Mouse (Mus musculus): ENCODE data around the gene Lrrc8e.

Lrrc8e gene

DNA sequence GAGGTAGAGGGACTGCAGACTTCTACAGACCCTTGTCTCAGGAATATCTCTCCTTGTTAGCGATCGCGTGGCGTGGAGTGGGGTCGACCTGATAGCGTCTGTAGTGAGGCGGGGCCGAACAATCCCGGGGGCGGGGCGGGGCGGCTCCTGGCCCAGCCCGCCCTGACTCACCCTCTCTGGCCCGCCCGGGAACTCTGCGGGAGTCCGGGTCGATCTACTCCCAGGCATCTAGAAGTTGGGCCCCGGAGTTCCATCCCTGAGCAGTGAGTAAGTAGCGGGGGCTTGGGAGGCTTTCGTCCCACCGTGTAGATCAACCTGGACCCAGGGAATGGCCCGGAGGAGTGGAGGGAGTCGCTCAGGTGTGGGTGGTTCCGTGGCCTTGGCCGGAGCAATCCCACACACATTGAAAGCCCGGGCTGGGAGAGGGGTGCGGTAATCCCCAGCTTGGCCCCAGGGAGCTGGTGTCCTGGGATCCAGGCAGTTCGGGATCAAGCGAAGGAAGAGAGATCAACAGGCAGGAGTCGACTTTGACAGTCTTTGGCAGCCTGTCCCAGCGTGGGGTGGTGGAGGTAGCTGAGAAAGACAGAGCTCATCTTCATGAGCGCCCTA is at the start of gene Lrrc8e:
Gene Lrrc8e, plus strand, starts transcription at position 89 of the 609 bp plus-strand sequence.
- CTCF ChIA-PET = no interaction called here

GRCm38 (mm10) chr8:4183409-4183808 is 43.2 kb upstream of the Lrrc8e start:
- CTCF ChIA-PET = no interaction called here

GRCm38 (mm10) chr8:4186151-4186550 is 40.5 kb upstream of the Lrrc8e start:
- CTCF ChIA-PET = no interaction called here

- CTCF ChIA-PET = no interaction called here
Measured at GRCm38 (mm10) chr8:4188605-4189004, 38.0 kb upstream of the Lrrc8e start.

GRCm38 (mm10) chr8:4189031-4189722 is 37.5 kb upstream of the Lrrc8e start:
- CTCF ChIA-PET = no interaction called here

GRCm38 (mm10) chr8:4192305-4192704 is 34.3 kb upstream of the Lrrc8e start:
- CTCF ChIA-PET = no interaction called here

DNA sequence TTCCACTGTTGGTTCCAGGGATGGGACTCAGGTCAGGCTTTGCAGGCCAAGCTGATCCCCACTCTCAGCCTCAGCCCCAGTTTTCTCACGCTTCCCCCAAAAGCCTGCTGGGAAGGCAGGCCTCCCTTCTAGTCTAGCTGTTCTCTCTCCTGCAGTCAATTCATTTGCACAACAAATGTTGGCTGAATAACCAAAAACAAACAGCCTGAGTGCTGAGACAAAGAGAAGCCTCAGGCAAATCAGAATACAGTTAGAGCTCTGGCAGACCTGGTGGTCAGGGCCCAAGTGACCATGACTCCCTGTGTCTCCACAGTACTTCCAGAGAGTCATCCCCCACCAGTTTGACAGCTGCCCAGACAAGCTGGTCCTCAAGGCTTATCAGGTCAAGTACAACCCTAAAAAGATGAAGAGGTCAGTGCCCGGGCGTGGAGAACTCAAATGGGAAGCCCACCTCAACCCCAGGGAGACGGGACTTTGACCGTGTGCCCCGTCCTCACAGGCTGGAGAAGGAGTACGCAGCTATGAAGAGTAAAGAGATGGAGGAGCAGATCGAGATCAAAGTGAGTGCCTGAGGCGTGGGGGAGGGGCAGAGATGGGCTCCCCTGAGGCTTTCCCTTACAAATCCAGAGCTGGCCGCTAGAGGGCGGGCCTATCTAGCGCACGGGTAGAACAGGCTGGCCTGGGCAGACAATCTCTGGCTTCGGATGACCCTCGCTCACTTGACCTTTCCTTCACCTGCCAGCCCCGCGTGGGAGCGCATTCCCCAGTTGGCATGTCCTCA is 33.6 kb upstream of the Lrrc8e start:
- CTCF ChIA-PET = no interaction called here

- CTCF ChIA-PET = no interaction called here
Measured at GRCm38 (mm10) chr8:4193588-4193894, 33.1 kb upstream of the Lrrc8e start.

DNA sequence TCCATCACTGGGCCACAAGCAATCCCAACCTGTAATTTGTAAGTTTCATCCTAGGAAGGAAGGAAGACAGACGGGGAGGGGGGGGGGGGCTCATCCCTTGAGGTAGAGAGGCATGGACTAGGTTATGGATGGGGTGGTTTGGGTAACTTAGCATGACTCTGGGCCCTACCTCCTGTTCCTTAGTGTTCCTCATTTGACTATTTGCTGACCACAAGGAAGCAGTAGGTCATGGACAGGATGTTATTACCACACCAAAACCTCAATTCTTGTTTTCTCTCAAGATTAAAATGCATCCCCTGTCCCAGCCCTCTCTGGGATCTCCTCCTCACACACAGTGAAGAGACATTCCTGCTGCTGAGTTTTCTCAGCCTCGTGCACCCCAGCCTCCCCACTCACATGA is 25.3 kb upstream of the Lrrc8e start:
- CTCF ChIA-PET = no interaction called here

GRCm38 (mm10) chr8:4205246-4206123 is 21.1 kb upstream of the Lrrc8e start:
- CTCF ChIA-PET = no interaction called here

DNA sequence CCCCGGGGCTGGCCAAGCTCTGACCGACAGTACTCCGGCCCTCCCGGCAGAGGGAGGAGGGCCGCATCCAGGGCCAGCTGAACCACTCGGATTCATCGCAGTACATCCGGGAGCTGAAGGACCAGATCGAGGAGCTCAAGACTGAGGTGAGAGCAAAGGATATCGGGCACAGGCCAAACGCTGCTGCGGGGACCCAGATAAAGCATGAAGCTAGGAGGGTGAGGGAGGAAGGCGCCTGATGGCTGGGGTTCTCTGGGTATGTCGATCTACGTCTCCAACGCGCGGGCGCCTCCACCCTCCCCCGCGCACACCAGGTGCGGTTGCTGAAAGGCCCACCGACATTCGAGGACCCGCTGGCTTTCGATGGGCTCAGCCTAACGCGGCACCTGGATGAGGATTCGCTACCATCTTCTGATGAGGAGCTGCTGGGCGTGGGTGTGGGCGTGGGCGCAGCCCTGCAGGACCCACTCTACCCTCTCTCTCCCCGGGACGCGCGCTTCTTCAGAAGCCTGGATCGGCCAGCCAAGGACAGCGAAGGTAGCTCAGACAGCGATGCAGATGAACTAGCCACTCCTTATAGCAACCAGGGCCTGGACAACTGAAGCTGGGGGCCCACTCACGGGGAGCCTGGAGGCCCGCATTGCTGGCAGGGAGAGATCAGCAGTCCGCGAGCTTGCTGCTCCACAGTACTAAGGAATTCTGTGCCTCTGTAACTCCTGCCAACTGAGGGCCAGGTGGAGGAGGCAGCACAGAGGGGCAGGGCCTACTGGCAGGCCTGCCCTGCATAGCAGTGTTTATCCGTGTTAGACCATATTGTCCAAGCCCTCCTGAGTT is 20.2 kb upstream of the Lrrc8e start:
- CTCF ChIA-PET = no interaction called here

DNA sequence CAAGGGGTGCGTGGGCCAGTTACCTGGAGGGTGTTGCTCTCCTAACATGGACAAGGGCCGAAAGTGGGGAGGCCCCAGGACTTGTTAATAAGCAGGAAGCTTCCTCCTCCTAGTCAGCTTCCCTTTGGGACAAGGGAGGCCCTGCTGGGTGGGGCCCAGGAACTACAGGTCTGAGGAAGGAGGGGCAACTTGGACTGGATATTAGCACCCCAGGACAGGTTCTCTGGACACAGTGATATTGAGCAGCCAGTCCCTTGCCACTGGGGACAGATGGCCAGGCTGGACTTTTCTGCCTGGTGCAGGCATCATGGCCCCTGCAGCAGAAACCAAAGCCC is 19.6 kb upstream of the Lrrc8e start:
- CTCF ChIA-PET = no interaction called here

- CTCF ChIA-PET = no interaction called here
Measured at GRCm38 (mm10) chr8:4211097-4211496, 15.5 kb upstream of the Lrrc8e start.

GRCm38 (mm10) chr8:4212809-4213209 is 13.8 kb upstream of the Lrrc8e start:
- CTCF ChIA-PET = interaction anchor here (0.6 kb wide), 1 partner anchor 283 kb away, joined by 11 read pairs; no protein-coding TSS in a partner anchor

GRCm38 (mm10) chr8:4213210-4214005 is 13.2 kb upstream of the Lrrc8e start:
- CTCF ChIA-PET = interaction anchor here (0.6 kb wide), 2 partner anchors 93 to 282 kb away, joined by 3 to 11 read pairs; no protein-coding TSS in a partner anchor

DNA sequence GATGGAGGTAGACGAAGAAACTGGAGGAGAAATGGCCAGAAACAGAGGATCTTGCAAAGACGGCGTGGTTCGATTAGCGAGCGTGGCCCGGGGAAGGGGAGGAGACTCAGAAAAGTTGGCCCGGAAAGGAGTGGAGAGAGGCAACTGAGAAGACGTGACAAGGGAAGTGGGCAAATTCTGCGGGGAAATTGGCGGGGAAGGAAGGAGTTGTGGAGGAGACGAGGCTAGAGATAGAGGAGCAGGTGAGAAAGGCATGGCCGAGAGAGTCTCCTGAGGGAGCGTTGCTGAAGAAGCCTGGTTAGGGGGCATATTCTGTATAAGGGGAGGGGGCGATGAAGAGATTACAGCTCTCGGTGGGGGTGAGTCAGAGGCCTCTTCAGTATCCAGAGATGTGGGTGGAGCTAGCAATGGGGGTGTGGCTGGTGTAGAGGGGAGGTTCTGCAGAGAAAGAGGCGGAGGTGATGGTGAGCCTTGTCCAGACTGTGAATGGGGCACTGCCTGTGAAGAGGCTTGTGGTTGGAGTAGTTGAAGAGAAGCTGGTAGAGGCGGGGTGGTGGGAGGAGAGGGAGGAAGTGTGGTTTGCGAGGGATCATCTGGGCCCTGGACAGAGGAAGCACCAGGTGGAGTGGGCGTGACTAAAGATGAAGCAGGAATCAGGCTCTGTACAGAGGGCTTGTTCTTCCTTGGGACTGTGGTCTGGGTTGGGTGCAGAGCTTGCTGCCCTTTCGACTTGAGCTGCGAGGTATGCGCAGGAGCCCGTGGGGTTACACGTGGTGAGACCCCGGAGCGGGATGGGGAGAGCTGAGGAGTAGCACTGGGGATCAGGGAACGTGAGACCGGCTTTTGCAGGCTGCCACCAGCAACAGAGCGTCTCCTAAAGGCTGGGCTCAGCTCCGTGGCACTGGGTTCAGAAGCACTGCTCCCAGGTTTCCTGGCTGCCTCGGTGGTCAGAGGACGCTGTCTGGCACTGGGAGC is 12.3 kb upstream of the Lrrc8e start:
- CTCF ChIA-PET = interaction anchor here (0.6 kb wide), 1 partner anchor 92 kb away, joined by 3 read pairs; no protein-coding TSS in a partner anchor

DNA sequence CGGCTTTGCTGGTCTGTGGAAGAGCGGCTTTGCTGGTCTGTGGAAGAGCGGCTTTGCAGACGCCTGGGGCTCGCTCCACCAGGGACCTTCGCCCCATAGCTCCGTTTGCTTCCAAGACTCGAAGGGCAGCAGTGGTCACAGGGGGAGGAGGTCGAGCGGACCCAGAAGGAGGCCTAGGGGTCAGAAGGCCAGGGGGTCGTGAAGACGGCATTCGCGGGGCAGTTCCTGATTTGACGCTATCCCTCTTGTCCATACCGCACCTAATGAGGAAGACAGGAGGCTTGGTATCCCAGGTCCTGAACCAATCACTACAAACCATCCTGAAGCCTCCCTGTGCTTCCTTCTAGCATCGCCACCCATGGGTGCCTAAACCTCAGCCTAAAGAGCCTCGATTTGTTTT is 10.3 kb upstream of the Lrrc8e start:
- CTCF ChIA-PET = interaction anchor here (0.6 kb wide), 1 partner anchor 264 kb away, joined by 6 read pairs; no protein-coding TSS in a partner anchor

GRCm38 (mm10) chr8:4216791-4217621 is 9.6 kb upstream of the Lrrc8e start, which contains the start of gene Prr36:
TSS of gene Prr36 (minus strand) at chr8:4217459.
- CTCF ChIA-PET = interaction anchor here (0.6 kb wide), 1 partner anchor 264 kb away, joined by 6 read pairs; no protein-coding TSS in a partner anchor

Data from spleen, embryonic (tissue).